Mouse (Mus musculus): ENCODE results near the gene Cip2a. TPM values are rescaled to one million over a fixed set of nuclear protein-coding genes. Genes with fewer than 3 reads are reported as not detected.

The Cip2a gene
- polyA plus RNA-seq, 1 experiment: 1.6 TPM

- H3K4me3 ChIP-seq (ENCODE audit: insufficient read depth, low read depth, low read length): no peak overlapping the region
- no peak overlapping the region for H3K27ac ChIP-seq (replicated peaks; ENCODE audit: low read depth, low read length)
- H3K4me1 ChIP-seq (ENCODE audit: control insufficient read depth, insufficient read depth, insufficient read length, low read length): no peaks in the 10 kb centered on the region; the same call in 1 of the 2 replicates
Observed at GRCm38 (mm10) chr16:49049214-49049613, 55.2 kb downstream of the Cip2a start.

- Histone ChIP-seq H3K4me1 (ENCODE audit: control insufficient read depth, insufficient read depth, insufficient read length, low read length) (no peaks in the 10 kb centered on the region; the same call in 1 of the 2 replicates), H3K27ac (replicated peaks; ENCODE audit: low read depth, low read length) (no peak within 1 kb of the TSS), H3K4me3 (ENCODE audit: insufficient read depth, low read depth, low read length) (no peak within 1 kb of the TSS)
Observed at GRCm38 (mm10) chr16:49057186-49057585, 63.2 kb downstream of the Cip2a start, which contains the start of gene Myh15. Gene Myh15, plus strand, starts transcription at chr16:49057486.

Other genes with a start within 250 kb of the Cip2a start
- not detected in 2 replicates for gene Trat1, start 222.2 kb upstream of the Cip2a start, polyA plus RNA-seq (2012; ENCODE audit: insufficient read depth, insufficient read length, missing spikeins)
- gene Retnlb, start 177.3 kb upstream of the Cip2a start, polyA plus RNA-seq (2012; ENCODE audit: insufficient read depth, insufficient read length, missing spikeins): not detected in 2 replicates
- gene Retnla, start 151.6 kb upstream of the Cip2a start, polyA plus RNA-seq (2012; ENCODE audit: insufficient read depth, insufficient read length, missing spikeins): 83.1 and 273 TPM in 2 replicates
- gene Retnlg, start 121.6 kb upstream of the Cip2a start, polyA plus RNA-seq (2012; ENCODE audit: insufficient read depth, insufficient read length, missing spikeins): 3.5 TPM in 1 of 2 replicates, not detected in the other
- gene Dzip3, start within 50 bp of the Cip2a start, polyA plus RNA-seq (2012; ENCODE audit: insufficient read depth, insufficient read length, missing spikeins): 3.1 TPM in 2 replicates
- not detected in 2 replicates for gene Myh15, start 63.3 kb downstream of the Cip2a start, polyA plus RNA-seq (2012; ENCODE audit: insufficient read depth, insufficient read length, missing spikeins)